In the genomic region with DNA sequence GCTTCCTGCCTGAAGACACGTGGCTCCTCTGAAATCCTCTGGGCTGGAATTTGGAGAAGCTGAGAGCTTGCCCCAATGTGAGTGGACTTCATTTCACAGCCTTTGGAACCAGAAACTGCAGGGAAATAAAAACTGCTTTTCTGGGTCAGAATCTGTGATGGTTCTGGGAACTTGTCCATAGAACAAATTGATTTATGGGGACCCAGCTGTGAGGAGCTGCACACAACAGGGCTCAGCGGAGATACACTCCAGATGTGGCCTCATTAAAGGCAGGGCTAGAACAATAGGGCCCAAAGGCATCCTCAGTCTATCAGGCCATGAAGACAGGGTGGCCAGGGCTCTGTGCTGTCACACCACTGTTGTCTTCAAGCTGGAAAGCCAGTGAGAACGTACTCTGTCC, we compare ENCODE assay signal across 14 mouse cellular contexts. TPM values are rescaled to one million over a fixed set of nuclear protein-coding genes. Genes with fewer than 3 reads are reported as not detected.
DNase-seq lines count a peak whose midpoint lies in the region; ATAC-seq lines count a peak whose summit lies in the region.
"Had no signal": no experiment of that assay in that cellular context is flagged by ENCODE, and none has a peak within 500 bp of the region (broad histone marks: within the 10 kb centered on the region; RNA-seq: fewer than 3 reads in every experiment).

No protein-coding gene starts in this region.

- no peak overlapping the region for H3K4me3 ChIP-seq in embryonic facial prominence, embryonic 15.5 days (replicated peaks)
- no peak overlapping the region for H3K4me3 ChIP-seq in kidney, embryonic 14.5 days (ENCODE audit: low read length)
- no peak overlapping the region for H3K4me3 ChIP-seq in forebrain, embryonic 14.5 days (ENCODE audit: low read depth, low read length)
- H3K4me3 ChIP-seq: forebrain, embryonic 15.5 days; heart, embryonic 13.5 days; hindbrain, embryonic 15.5 days; liver, embryonic 15.5 days had no signal

- H3K9ac ChIP-seq in embryonic facial prominence, embryonic 15.5 days: no peak overlapping the region
- H3K9ac ChIP-seq in kidney, embryonic 14.5 days (ENCODE audit: low read depth, low read length): no peak overlapping the region
- H3K9ac ChIP-seq in forebrain, embryonic 14.5 days (ENCODE audit: low read length): no peak overlapping the region
- H3K9ac ChIP-seq: forebrain, embryonic 15.5 days; heart, embryonic 13.5 days; hindbrain, embryonic 15.5 days; liver, embryonic 15.5 days had no signal

- H3K9me3 ChIP-seq in embryonic facial prominence, embryonic 15.5 days (replicated peaks): no peaks in the 10 kb centered on the region
- H3K9me3 ChIP-seq in kidney, embryonic 14.5 days (ENCODE audit: control insufficient read depth, low read length): no peaks in the 10 kb centered on the region
- no peaks in the 10 kb centered on the region for H3K9me3 ChIP-seq in forebrain, embryonic 14.5 days (replicated peaks; ENCODE audit: control insufficient read depth, low read length)
- H3K9me3 ChIP-seq: forebrain, embryonic 15.5 days; heart, embryonic 13.5 days; hindbrain, embryonic 15.5 days; liver, embryonic 15.5 days had no signal

- H3K27ac ChIP-seq in embryonic facial prominence, embryonic 15.5 days (replicated peaks): peak overlapping the region; percentile 63; the same call in 1 of the 2 replicates
- no peak overlapping the region; the same call in 1 of the 2 replicates for H3K27ac ChIP-seq in kidney, embryonic 14.5 days (ENCODE audit: low read depth, low read length)
- no peak overlapping the region for H3K27ac ChIP-seq in forebrain, embryonic 14.5 days (ENCODE audit: low read depth, low read length)
- H3K27ac ChIP-seq: forebrain, embryonic 15.5 days; heart, embryonic 13.5 days; hindbrain, embryonic 15.5 days; liver, embryonic 15.5 days had no signal

- 50% methylated on average over 3 of the region's 3 CpGs for WGBS in embryonic facial prominence, embryonic 15.5 days
- WGBS in kidney, embryonic 14.5 days: 63% methylated on average over 3 of the region's 3 CpGs
- 60% methylated on average over 3 of the region's 3 CpGs for WGBS in forebrain, embryonic 14.5 days

- peak; percentile 43 for DNase-seq in kidney, adult 11 months
- no peak for DNase-seq in kidney, adult 18-20 months
- peak; percentile 84 for DNase-seq in skeletal muscle tissue, adult 2 months (ENCODE audit: low read depth, low spot score)
- no peak for DNase-seq in forebrain, embryonic 14.5 days (ENCODE audit: low spot score)
- no peak for DNase-seq in cerebellum, adult 11-12 months
- DNase-seq: cerebellum, postnatal 25 days; thymus, postnatal 4 days had no signal

- H3K4me2 ChIP-seq in embryonic facial prominence, embryonic 15.5 days (replicated peaks): no peak overlapping the region
- no peak overlapping the region for H3K4me2 ChIP-seq in kidney, embryonic 14.5 days (replicated peaks; ENCODE audit: low read depth, low read length)
- no peak overlapping the region for H3K4me2 ChIP-seq in forebrain, embryonic 14.5 days (ENCODE audit: low read length)
- H3K4me2 ChIP-seq: forebrain, embryonic 15.5 days; heart, embryonic 13.5 days; hindbrain, embryonic 15.5 days; liver, embryonic 15.5 days had no signal

- H3K36me3 ChIP-seq in embryonic facial prominence, embryonic 15.5 days: no peaks in the 10 kb centered on the region
- H3K36me3 ChIP-seq in kidney, embryonic 14.5 days (ENCODE audit: control insufficient read depth, insufficient read depth, low read length): no peaks in the 10 kb centered on the region
- no peaks in the 10 kb centered on the region for H3K36me3 ChIP-seq in forebrain, embryonic 14.5 days (ENCODE audit: control insufficient read depth, insufficient read depth, low read length)
- H3K36me3 ChIP-seq: forebrain, embryonic 15.5 days; heart, embryonic 13.5 days; hindbrain, embryonic 15.5 days; liver, embryonic 15.5 days had no signal

- no peaks in the 10 kb centered on the region for H3K27me3 ChIP-seq in embryonic facial prominence, embryonic 15.5 days
- H3K27me3 ChIP-seq in kidney, embryonic 14.5 days (ENCODE audit: control insufficient read depth, insufficient read depth, low read length): no peaks in the 10 kb centered on the region
- H3K27me3 ChIP-seq in forebrain, embryonic 14.5 days (replicated peaks; ENCODE audit: control insufficient read depth, insufficient read depth, low read length): no peaks in the 10 kb centered on the region
- H3K27me3 ChIP-seq: forebrain, embryonic 15.5 days; hindbrain, embryonic 15.5 days; liver, embryonic 15.5 days had no signal

- no peak for ATAC-seq in embryonic facial prominence, embryonic 15.5 days (ENCODE audit: insufficient number of reproducible peaks, low FRiP score, low TSS enrichment, low read depth)
- 0 out of 2 replicates have a peak, but pooled peaks have one; percentile 54 for ATAC-seq in kidney, embryonic 14.5 days (ENCODE audit: low FRiP score, low TSS enrichment)
- ATAC-seq in forebrain, embryonic 14.5 days: no peak
- ATAC-seq: CD4-positive, CD25-positive, alpha-beta regulatory T cell, adult 4 months; forebrain, embryonic 15.5 days had no signal

- H3K4me1 ChIP-seq in embryonic facial prominence, embryonic 15.5 days: peaks cover 14% of the 10 kb centered on the region
- H3K4me1 ChIP-seq in kidney, embryonic 14.5 days (ENCODE audit: control insufficient read depth, insufficient read depth, low read length): 0 out of 2 replicates have a peak, but pooled peaks cover 4% of the 10 kb centered on the region
- H3K4me1 ChIP-seq in forebrain, embryonic 14.5 days (ENCODE audit: control insufficient read depth, insufficient read depth, low read length): no peaks in the 10 kb centered on the region
- H3K4me1 ChIP-seq: forebrain, embryonic 15.5 days; heart, embryonic 13.5 days; hindbrain, embryonic 15.5 days; liver, embryonic 15.5 days had no signal

RNA-seq across cellular contexts. Expression of gene Galnt12, which starts 40.7 kb away (rescaled TPM):
- polyA plus RNA-seq in embryonic facial prominence, embryonic 15.5 days (2015; fragmentation: Nextera tagmentation; extraction: Ambion mirVana): 4.2 and 5.0 TPM in 2 replicates
- 7.0 and 10.0 TPM in 2 replicates for polyA plus RNA-seq in kidney, embryonic 14.5 days (2014; fragmentation: Nextera tagmentation; extraction: Ambion mirVana)
- 0.62 and 1.3 TPM in 2 replicates for polyA plus RNA-seq in forebrain, embryonic 14.5 days (2014; fragmentation: Nextera tagmentation; extraction: Ambion mirVana)

Comparison
In these comparisons a context has a peak if more than half of its experiments do, and no peak if none do; other contexts are left out.
1. DNase-seq: peak in kidney, adult 11 months (single experiment) and skeletal muscle tissue, adult 2 months (single experiment); none in kidney, adult 18-20 months (single experiment), forebrain, embryonic 14.5 days (single experiment) and cerebellum, adult 11-12 months (single experiment).